Mouse (Mus musculus) liver, postnatal 0 days (tissue): ENCODE results near the gene Psmb8.

Source experiments
- CTCF ChIP-seq: sonication (generic); IDR thresholded peaks from 2 replicates; pipeline ENCODE4 v1.5.1; 2016; ENCODE audit warnings: antibody characterized with exemption, low read depth
- EP300 ChIP-seq: IDR thresholded peaks from 2 replicates; pipeline ENCODE4 v1.6.1; 2016; ENCODE audit warnings: antibody characterized with exemption, low read depth, mild to moderate bottlenecking

DNA sequence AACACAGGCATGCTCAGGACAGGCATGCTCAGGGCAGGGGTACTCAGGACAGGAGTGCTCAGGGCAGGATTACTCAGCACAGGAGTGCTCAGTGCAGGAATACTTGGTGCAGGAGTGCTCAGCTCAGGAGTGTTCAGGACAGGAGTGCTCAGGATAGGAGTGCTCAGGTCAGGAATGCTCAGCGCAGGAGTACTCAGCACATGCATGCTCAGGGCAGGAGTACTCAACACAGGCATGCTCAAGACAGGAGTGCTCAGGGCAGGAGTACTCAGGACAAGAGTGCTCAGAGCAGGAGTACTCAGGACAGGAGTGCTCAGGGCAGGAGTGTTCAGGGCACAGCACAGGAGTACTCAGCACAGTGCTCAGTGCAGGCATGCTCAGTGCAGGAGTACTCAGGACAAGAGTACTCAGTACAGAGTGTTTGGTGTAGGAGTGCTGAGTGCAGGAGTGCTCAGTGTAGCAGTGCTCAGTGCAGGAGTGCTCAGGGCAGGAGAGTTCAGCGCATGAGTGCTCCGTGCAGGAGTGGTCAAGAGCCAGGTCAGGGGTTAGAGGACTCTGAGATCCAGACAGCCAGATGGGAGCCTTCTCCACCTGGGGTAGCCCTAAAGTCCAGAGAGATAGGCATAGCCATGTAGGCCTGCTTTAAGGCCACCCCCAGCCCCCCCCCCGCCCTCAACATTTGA is 5.4 kb downstream of the Psmb8 start:
- TF ChIP-seq CTCF: no peak
- TF ChIP-seq EP300: no peak
